Mouse (Mus musculus): Measurements from ENCODE around the gene Olfr641. TPM values are rescaled to one million over a fixed set of nuclear protein-coding genes. Genes with fewer than 3 reads are reported as not detected.

Gene Olfr641
- polyA plus RNA-seq (2012) = not detected in 2 replicates

- TF ChIP-seq GATA1 (IDR thresholded peaks at IDR 0.05; ENCODE audit: low read length) = no peak
These were observed at the start of gene Olfr641 for GRCm38 (mm10) chr7:104035145-104035544. Gene Olfr641 (plus strand): TSS chr7:104035445.

DNA sequence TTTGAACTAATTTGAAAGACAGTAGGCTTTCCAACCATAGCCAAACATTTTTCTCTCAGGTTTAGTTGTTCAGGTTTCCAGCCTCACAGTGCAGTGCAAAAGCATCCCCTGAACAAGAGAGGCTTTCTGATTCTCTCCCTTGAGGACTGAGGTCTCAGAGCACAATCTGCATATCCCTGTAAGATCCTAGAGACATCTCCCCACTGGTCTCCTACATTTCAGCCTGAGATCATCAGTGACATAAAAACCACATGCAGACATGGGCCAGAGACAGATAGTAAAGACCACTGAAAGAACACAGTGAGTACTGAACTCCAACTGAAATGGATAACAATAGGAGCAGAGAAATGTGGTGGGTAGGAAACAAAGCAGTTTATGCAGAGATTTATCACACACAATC, 36.8 kb upstream of the Olfr641 start, which contains the start of gene Olfr638:
Olfr638 (plus strand) TSS at position 301 of the 400 bp plus-strand sequence.
- no peak for TF ChIP-seq GATA1 (IDR thresholded peaks at IDR 0.05; ENCODE audit: low read length)

DNA sequence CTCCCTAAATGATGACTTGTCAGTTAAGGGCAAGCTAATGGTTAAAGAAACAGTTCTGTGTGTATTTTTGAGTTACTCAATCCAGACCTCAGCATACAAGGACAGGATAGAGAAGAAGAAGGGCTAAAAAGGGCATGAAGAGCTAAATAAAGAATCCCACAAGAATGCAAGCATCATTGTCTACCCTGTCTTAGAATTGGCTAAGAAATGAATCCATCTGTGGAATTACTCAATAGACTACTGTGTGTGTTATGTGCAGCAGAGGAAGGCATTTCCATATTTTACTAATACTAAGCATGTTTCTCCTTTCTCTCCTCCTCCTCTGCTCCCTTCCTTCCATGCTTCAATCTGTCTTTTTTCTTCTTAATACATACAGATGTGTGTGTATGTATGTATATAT, 36.1 kb upstream of the Olfr641 start:
- TF ChIP-seq GATA1 (IDR thresholded peaks at IDR 0.05; ENCODE audit: low read length) = no peak

DNA sequence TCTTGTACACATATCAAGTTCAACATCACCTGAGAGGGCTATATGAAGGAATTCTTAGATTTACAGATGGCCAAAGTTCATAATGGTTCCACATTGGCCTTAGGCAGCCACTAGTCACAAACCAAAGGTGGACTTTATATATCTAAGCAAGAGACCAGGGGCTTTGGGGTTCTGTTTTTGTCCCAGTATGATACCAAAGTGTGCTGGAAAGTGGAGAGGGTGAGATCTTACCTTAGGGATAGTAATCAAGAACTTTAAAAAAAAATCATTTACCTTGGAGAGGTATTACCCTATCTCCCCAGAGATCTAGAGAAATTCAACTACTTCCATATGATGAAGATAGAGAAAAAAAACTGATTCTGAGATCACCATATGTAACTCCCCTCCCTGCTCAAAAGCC, 18.0 kb upstream of the Olfr641 start, which contains the start of gene Olfr639:
Olfr639 (minus strand) TSS at position 101 of the 400 bp plus-strand sequence.
- TF ChIP-seq GATA1 (IDR thresholded peaks at IDR 0.05; ENCODE audit: low read length) = no peak

GRCm38 (mm10) chr7:104018953-104019352, 16.3 kb upstream of the Olfr641 start:
- TF ChIP-seq GATA1 (IDR thresholded peaks at IDR 0.05; ENCODE audit: low read length) = no peak

- TF ChIP-seq GATA1 (IDR thresholded peaks at IDR 0.05; ENCODE audit: low read length) = no peak
These were observed 13.6 kb upstream of the Olfr641 start for GRCm38 (mm10) chr7:104021651-104022050.

GRCm38 (mm10) chr7:104025473-104025872, 9.8 kb upstream of the Olfr641 start, which contains the start of gene Olfr640:
Gene Olfr640 (minus strand): TSS chr7:104025573.
- no peak for TF ChIP-seq GATA1 (IDR thresholded peaks at IDR 0.05; ENCODE audit: low read length)

DNA sequence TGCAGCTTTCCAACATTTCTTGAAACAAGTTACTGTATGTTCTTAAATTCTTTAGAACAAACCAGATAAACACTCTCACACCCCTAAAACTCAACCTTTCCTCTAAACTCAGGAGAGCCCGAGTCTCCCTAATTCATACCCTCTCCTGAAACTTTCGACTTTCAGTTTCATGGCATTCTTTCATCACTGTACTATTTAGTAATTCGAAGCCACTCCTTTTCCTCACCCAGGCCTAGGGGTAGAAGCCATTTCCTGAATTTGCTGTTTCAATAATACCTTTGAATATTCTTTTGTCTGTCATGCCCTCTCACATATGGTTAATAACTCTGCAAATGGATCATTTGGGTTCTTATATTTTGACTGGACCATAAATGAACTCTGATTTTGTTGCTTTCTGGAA, 8.3 kb upstream of the Olfr641 start:
- TF ChIP-seq GATA1 (IDR thresholded peaks at IDR 0.05; ENCODE audit: low read length) = no peak

DNA sequence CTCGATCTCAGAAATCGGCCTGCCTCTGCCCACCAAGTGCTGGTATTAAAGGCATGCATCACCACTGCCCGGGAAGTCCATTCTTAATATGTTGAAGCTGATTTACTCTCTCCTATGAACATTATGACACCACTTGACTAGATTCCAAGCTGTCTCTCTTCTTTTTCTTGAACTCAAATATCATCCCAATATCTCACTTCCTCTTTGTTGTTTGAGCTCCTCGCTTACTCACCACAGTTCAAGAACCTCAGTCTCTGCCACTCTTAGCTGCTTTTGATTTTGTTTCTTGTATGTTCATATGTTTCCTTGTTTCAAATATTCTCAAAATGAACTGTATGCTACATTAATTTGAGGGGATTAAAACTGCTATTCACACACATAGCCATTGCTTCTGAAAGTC, 15.5 kb downstream of the Olfr641 start:
- no peak for TF ChIP-seq GATA1 (IDR thresholded peaks at IDR 0.05; ENCODE audit: low read length)

GRCm38 (mm10) chr7:104052566-104052965, 17.3 kb downstream of the Olfr641 start, which contains the start of gene Olfr642:
Gene Olfr642 (minus strand): TSS chr7:104052666.
- TF ChIP-seq GATA1 (IDR thresholded peaks at IDR 0.05; ENCODE audit: low read length) = no peak

GRCm38 (mm10) chr7:104059215-104059614, 24.0 kb downstream of the Olfr641 start:
- TF ChIP-seq GATA1 (IDR thresholded peaks at IDR 0.05; ENCODE audit: low read length) = no peak

GRCm38 (mm10) chr7:104061345-104061744, 26.1 kb downstream of the Olfr641 start, which contains the start of gene 4930516K23Rik:
Gene 4930516K23Rik (minus strand): TSS chr7:104061445.
- no peak for TF ChIP-seq GATA1 (IDR thresholded peaks at IDR 0.05; ENCODE audit: low read length)

GRCm38 (mm10) chr7:104071769-104072168, 36.5 kb downstream of the Olfr641 start, which contains the start of gene Olfr644:
Gene Olfr644 (minus strand): TSS chr7:104071869.
- TF ChIP-seq GATA1 (IDR thresholded peaks at IDR 0.05; ENCODE audit: low read length) = no peak

DNA sequence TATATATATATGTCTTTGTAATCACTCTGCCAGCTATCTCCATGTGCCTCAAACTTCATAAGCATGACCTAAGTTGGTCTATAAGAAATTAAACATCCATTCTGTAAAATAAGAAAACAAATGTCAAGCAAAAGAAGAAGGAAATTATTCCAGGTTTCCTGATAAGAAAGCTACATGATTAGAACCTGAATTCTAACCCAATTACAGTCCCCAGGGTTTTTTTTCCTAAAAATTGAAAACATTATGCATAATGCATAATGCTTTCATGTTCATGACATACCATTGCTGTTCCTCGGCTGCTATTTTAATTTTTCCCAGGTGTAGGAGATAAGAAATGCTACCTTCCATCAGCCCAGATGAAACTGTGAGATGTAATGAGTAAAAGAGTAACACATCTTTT, 50.1 kb downstream of the Olfr641 start, which contains the start of gene Olfr645:
Olfr645 (minus strand) TSS at position 101 of the 400 bp plus-strand sequence.
- TF ChIP-seq GATA1 (IDR thresholded peaks at IDR 0.05; ENCODE audit: low read length) = no peak

Other genes starting within 250 kb of the Olfr641 start
- not detected in 2 replicates for gene Olfr67, start 243.6 kb upstream of the Olfr641 start, polyA plus RNA-seq (2012)
- 31.6 and 77.2 TPM in 2 replicates for gene Hbb-bt, start 221.4 kb upstream of the Olfr641 start, polyA plus RNA-seq (2012)
- 5,963 and 6,563 TPM in 2 replicates for gene Hbb-bs, start 207.3 kb upstream of the Olfr641 start, polyA plus RNA-seq (2012)
- gene Hbb-bh2, start 194.9 kb upstream of the Olfr641 start, polyA plus RNA-seq (2012) = not detected in 2 replicates
- not detected in 2 replicates for gene Hbb-bh1, start 192.3 kb upstream of the Olfr641 start, polyA plus RNA-seq (2012)
- not detected in 2 replicates for gene Hbb-y, start 182.2 kb upstream of the Olfr641 start, polyA plus RNA-seq (2012)
- gene Olfr66, start 149.2 kb upstream of the Olfr641 start, polyA plus RNA-seq (2012) = not detected in 2 replicates
- not detected in 2 replicates for gene Olfr64, start 141.0 kb upstream of the Olfr641 start, polyA plus RNA-seq (2012)
- gene Olfr65, start 132.0 kb upstream of the Olfr641 start, polyA plus RNA-seq (2012) = not detected in 2 replicates
- not detected in 2 replicates for gene Olfr631, start 106.6 kb upstream of the Olfr641 start, polyA plus RNA-seq (2012)
- not detected in 2 replicates for gene Olfr632, start 101.1 kb upstream of the Olfr641 start, polyA plus RNA-seq (2012)
- gene Olfr633, start 91.0 kb upstream of the Olfr641 start, polyA plus RNA-seq (2012) = not detected in 2 replicates
- gene Olfr635, start 64.3 kb upstream of the Olfr641 start, polyA plus RNA-seq (2012) = not detected in 2 replicates
- not detected in 2 replicates for gene Olfr638, start 36.7 kb upstream of the Olfr641 start, polyA plus RNA-seq (2012)
- not detected in 2 replicates for gene Olfr639, start 18.1 kb upstream of the Olfr641 start, polyA plus RNA-seq (2012)
- not detected in 2 replicates for gene Olfr640, start 9.9 kb upstream of the Olfr641 start, polyA plus RNA-seq (2012)
- gene Olfr642, start 17.2 kb downstream of the Olfr641 start, polyA plus RNA-seq (2012) = not detected in 2 replicates
- not detected in 2 replicates for gene 4930516K23Rik, start 26.0 kb downstream of the Olfr641 start, polyA plus RNA-seq (2012)
- not detected in 2 replicates for gene Olfr644, start 36.4 kb downstream of the Olfr641 start, polyA plus RNA-seq (2012)
- not detected in 2 replicates for gene Olfr645, start 50.0 kb downstream of the Olfr641 start, polyA plus RNA-seq (2012)
- not detected in 2 replicates for gene Olfr646, start 69.4 kb downstream of the Olfr641 start, polyA plus RNA-seq (2012)
- not detected in 2 replicates for gene Ubqln5, start 94.4 kb downstream of the Olfr641 start, polyA plus RNA-seq (2012)
- not detected in 2 replicates for gene Olfr643, start 102.0 kb downstream of the Olfr641 start, polyA plus RNA-seq (2012)
- gene Ubqln3, start 107.8 kb downstream of the Olfr641 start, polyA plus RNA-seq (2012) = not detected in 2 replicates
- gene Ubqlnl, start 115.1 kb downstream of the Olfr641 start, polyA plus RNA-seq (2012) = not detected in 2 replicates
- gene Olfm5, start 129.4 kb downstream of the Olfr641 start, polyA plus RNA-seq (2012) = not detected in 2 replicates
- gene Olfr648, start 147.9 kb downstream of the Olfr641 start, polyA plus RNA-seq (2012) = not detected in 2 replicates
- not detected in 2 replicates for gene Olfr649, start 160.5 kb downstream of the Olfr641 start, polyA plus RNA-seq (2012)
- gene Trim6, start 183.3 kb downstream of the Olfr641 start, polyA plus RNA-seq (2012) = not detected in 2 replicates
- 0.09 and 0.11 TPM in 2 replicates for gene Trim34a, start 209.0 kb downstream of the Olfr641 start, polyA plus RNA-seq (2012)